In genomic region chr2:70873168-70873567, GRCm38 (mm10) we compare ENCODE assay signal across 1 mouse cellular context.
TF ChIP-seq lines count a peak whose summit lies in the region.

No protein-coding gene starts in this region.

TF ChIP-seq in MEL, 35 proteins besides CTCF, POLR2A, EP300 and RAD21 (continued from another document):
- TF ChIP-seq MXI1 (IDR thresholded peaks at IDR 0.05; ENCODE audit: low read depth, low read length), result no peak
